Mouse (Mus musculus) adrenal gland, postnatal 10 days (tissue): ENCODE data around the gene Gpd1. TPM values are rescaled to one million over a fixed set of nuclear protein-coding genes. Genes with fewer than 3 reads are reported as not detected.

ENCODE experiments used
- DNase-seq: peaks from one replicate; pipeline ENCODE4 v3.0.0; 2021; ENCODE audit warnings: mixed read lengths
- long read RNA-seq, 2 experiments: library from polyadenylated mRNA; stranded (forward); transcript quantifications; one replicate each; pipeline ENCODE4 v2.0.0; 2021
- total RNA-seq, 2 experiments: library from RNA; stranded (reverse); gene quantifications; 2 replicates each; pipeline ENCODE4 v1.2.3; 2021

Gpd1 gene
- total RNA-seq, result 1,000 to 10,000 TPM; 1,543 to 1,818 TPM
- long read RNA-seq, experiment 1, transcript Gpd1-201 (8 exons, 2,861 nt), result major isoform, 920 of 2,192 reads
- long read RNA-seq, experiment 1, partial matches to known transcripts, result 1,244 of 2,192 reads
- long read RNA-seq, experiment 1, other reads (novel, unspliced or antisense), result 28 of 2,192 reads
- long read RNA-seq, experiment 2, transcript Gpd1-201 (8 exons, 2,861 nt), result major isoform, 938 of 1,280 reads
- long read RNA-seq, experiment 2, partial matches to known transcripts, result 325 of 1,280 reads
- long read RNA-seq, experiment 2, other reads (novel, unspliced or antisense), result 17 of 1,280 reads

DNA sequence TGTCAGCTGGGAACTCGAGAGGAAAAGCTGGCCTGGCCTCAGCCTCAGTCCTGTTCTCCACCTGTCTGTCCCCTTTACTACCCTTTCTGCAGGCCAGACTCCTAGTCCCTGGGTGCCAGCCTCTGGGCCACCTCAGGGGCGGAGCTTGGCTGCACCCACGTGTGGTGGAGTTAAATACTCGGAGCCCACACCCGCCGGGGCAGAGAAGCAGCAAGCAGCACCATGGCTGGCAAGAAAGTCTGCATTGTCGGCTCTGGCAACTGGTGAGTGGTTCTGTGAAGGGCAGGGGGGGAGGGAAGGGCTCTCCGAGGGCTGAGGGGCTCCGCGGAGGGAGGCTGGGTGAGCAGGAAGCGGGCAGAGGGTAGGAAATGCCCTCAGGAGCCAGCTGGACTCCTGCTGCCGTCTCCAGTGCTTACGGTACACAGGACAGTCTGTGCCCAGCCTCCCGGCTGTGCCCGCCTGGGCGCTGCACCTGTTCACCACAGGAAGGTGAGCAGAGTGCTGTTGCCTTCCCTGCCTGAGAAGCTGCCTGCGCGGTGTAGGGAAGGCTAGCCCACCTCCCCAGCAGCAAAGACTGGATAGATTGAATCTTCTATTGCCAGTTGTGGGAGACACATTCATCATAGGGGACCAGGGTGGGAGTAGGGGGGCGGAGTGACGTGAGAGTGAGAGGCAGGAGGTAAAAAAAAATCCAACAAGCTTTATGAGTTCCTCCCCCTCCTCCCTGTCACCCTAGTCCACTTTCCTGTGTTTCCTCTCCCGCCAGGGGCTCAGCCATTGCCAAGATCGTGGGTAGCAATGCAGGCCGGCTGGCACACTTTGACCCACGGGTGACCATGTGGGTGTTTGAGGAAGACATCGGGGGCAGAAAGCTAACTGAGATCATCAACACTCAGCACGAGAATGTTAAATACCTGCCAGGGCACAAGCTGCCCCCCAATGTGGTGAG, at the start of gene Gpd1:
Gene Gpd1 (plus strand): TSS at position 130 of the 949 bp plus-strand sequence.
- peak; percentile 90 for DNase-seq

- no peak for DNase-seq
These were observed 49.8 kb upstream of the Gpd1 start for GRCm38 (mm10) chr15:99667544-99667943.

GRCm38 (mm10) chr15:99668881-99669280, 48.4 kb upstream of the Gpd1 start:
- DNase-seq, result peak; percentile 87

DNA sequence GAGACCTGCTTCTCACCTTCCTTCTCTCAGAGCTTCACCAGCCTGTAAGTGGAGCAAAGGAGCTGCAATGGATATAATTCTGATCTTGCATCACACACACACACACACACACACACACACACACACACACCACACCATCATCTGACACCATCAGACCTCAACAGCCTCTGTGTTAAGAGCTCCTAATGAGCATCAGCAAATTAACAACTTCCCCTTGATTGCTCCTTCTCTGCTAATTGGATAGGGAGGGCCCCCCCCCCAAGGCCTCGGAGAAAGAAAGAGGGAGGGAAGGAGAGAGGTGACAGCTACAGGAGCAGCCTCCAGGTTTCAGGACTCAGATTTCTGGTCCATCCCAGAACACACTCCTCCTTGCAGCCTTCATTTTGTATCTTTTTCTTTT, 47.9 kb upstream of the Gpd1 start:
- no peak for DNase-seq

GRCm38 (mm10) chr15:99670154-99670821, 47.0 kb upstream of the Gpd1 start, which contains the start of gene Asic1:
Gene Asic1 (plus strand): TSS chr15:99670368.
- DNase-seq, result peak; percentile 83

GRCm38 (mm10) chr15:99670964-99671670, 46.2 kb upstream of the Gpd1 start:
- no peak for DNase-seq

- no peak for DNase-seq
These were observed 45.5 kb upstream of the Gpd1 start for GRCm38 (mm10) chr15:99671783-99672182.

GRCm38 (mm10) chr15:99674866-99675265, 42.4 kb upstream of the Gpd1 start:
- DNase-seq, result no peak

- DNase-seq, result no peak
These were observed 40.2 kb upstream of the Gpd1 start for GRCm38 (mm10) chr15:99677089-99677488.

- DNase-seq, result peak; percentile 57
These were observed 39.1 kb upstream of the Gpd1 start for GRCm38 (mm10) chr15:99678063-99678800.

- no peak for DNase-seq
These were observed 38.3 kb upstream of the Gpd1 start for GRCm38 (mm10) chr15:99679008-99679407.

DNA sequence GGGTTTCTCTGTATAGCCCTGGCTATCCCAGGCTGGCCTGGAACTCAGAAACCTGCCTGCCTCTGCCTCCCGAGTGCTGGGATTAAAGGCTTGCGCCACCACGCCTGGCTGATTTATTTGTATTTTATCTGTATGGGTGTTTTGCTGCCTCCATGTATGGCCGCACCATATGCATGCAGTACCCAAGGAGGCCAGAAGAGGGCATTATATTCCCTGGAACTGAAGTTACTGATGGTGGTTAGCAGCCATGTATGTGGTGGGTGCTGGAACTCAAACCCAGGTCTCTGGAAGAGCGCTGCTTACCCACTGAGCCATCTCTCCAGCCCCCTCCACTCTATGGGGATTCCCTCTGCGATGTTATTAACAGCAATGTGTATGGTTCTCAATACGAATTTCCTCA, 34.4 kb upstream of the Gpd1 start:
- DNase-seq, result no peak

DNA sequence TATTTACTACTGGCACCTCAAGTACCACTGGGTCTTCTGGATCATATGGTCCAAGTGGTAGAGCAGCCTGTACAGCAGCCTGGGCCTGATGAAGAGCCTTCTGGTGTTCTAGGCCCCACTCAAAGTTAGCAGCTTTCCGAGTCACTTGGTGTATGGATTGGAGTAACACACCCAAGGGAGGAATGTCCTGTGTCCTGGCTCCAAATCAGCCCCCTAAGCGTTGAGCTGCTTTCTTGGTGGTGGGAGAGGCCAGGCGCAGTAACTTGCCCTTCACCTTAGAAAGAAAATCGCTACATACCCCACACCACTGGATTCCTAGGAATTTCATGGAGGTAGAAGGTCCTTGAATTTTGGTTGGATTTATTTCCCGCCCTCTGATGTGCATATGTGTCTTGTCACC, 33.2 kb upstream of the Gpd1 start:
- DNase-seq, result no peak

- DNase-seq, result peak; percentile 73
These were observed 28.6 kb upstream of the Gpd1 start for GRCm38 (mm10) chr15:99688712-99689111.

GRCm38 (mm10) chr15:99690924-99691323, 26.4 kb upstream of the Gpd1 start:
- DNase-seq, result no peak

DNA sequence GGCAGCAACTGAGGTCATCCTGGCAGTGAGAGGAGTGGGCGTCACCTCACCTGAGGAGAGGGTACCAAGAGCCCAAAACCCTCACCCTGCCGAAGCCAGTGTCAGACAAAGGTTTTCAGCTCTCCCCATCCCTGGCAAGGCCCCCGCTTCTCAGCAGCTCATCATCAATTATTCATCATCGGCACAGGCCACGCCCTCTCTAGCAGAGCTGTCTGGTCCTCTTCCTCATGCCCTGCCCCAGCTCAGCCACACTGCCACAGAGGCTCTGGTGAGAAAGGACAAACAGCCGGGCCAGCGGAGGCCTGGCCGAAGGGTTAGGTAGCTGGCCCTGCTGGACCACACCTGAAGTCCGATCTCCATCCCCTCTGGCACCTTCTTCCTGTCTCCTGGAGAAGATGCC, 25.3 kb upstream of the Gpd1 start:
- no peak for DNase-seq

GRCm38 (mm10) chr15:99697309-99697708, 20.0 kb upstream of the Gpd1 start:
- no peak for DNase-seq

- no peak for DNase-seq
These were observed 18.7 kb upstream of the Gpd1 start for GRCm38 (mm10) chr15:99698533-99699085.

DNA sequence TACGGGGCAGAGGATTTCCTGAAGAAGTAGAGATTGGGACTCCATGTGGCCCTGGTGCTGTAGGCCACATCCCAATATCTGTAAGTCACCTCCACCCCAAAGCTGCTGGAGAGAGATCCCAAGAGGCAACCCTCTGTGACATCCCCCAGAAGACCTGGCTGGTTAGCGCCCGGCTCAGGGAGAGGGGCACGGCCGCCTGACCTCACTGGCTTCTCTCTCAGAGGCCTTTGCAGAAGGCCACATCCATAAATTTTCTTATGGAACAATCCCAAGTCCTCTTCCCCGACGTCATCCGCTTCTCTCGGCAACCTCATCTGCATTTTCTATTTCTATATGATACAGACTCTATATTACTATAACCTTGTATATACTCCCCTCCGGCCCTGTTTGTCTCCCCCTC, 17.6 kb upstream of the Gpd1 start:
- peak; percentile 50 for DNase-seq

- no peak for DNase-seq
These were observed 16.9 kb upstream of the Gpd1 start for GRCm38 (mm10) chr15:99700219-99701106.
